Mouse (Mus musculus) midbrain, embryonic 15.5 days (tissue): ENCODE measurements around the gene Dram1. TPM values are rescaled to one million over a fixed set of nuclear protein-coding genes. Genes with fewer than 3 reads are reported as not detected.

Source experiments
- ATAC-seq: fragments of 200-750 bp; cut with Nextera tagmentation; replicated peaks from 2 replicates; pipeline ENCODE4 v1.8.0; 2017; ENCODE audit warnings: moderate TSS enrichment
- H3K27ac ChIP-seq: fragments of 300-500 bp; sonication (generic); 2 replicates; pipeline ENCODE4 v1.5.1; 2015; ENCODE audit warnings: mild to moderate bottlenecking, inconsistent platforms
- H3K27me3 ChIP-seq: fragments of 300-500 bp; sonication (generic); replicated peaks from 2 replicates; pipeline ENCODE4 v1.6.1; 2015; ENCODE audit warnings: inconsistent platforms
- H3K36me3 ChIP-seq: fragments of 300-500 bp; sonication (generic); replicated peaks from 2 replicates; pipeline ENCODE4 v1.6.1; 2015; ENCODE audit warnings: inconsistent platforms
- H3K4me1 ChIP-seq: fragments of 300-500 bp; sonication (generic); 2 replicates; pipeline ENCODE4 v1.6.1; 2015; ENCODE audit warnings: inconsistent platforms
- H3K4me2 ChIP-seq: fragments of 300-500 bp; sonication (generic); 2 replicates; pipeline ENCODE4 v1.6.1; 2015; ENCODE audit warnings: inconsistent platforms, mild to moderate bottlenecking, moderate library complexity
- H3K4me3 ChIP-seq: fragments of 300-500 bp; sonication (generic); 2 replicates; pipeline ENCODE4 v1.5.1; 2015; ENCODE audit warnings: mild to moderate bottlenecking, inconsistent platforms
- H3K9ac ChIP-seq: fragments of 300-500 bp; sonication (generic); 2 replicates; pipeline ENCODE4 v1.6.1; 2015; ENCODE audit warnings: mild to moderate bottlenecking, inconsistent platforms
- H3K9me3 ChIP-seq: fragments of 300-500 bp; sonication (generic); 2 replicates; pipeline ENCODE4 v1.6.1; 2016; ENCODE audit warnings: inconsistent platforms
- WGBS: fragments of 180-500 bp; shearing (Covaris S2); methylation state at CpG from one replicate; pipeline ENCODE4 v1.1.7; 2015; ENCODE audit warnings: mixed read lengths; 5-methylcytosine and 5-hydroxymethylcytosine counted together
- polyA plus RNA-seq: library from polyadenylated mRNA; unstranded; fragments of >200 nt; fragmentation: Nextera tagmentation; extraction: Ambion mirVana; gene quantifications from 2 replicates; pipeline ENCODE4 v1.2.1, GENCODE M21; 2015

Gene Dram1
- polyA plus RNA-seq, 1 experiment from 2014 or later, result 0.46 TPM

GRCm38 (mm10) chr10:88362218-88362617 is 16.7 kb downstream of the Dram1 start:
- Histone ChIP-seq H3K36me3 (no peaks in the 10 kb centered on the region), H3K27me3 (peaks cover 7% of the 10 kb centered on the region; the same call in 1 of the 2 replicates), H3K4me3 (no peak overlapping the region), H3K4me2 (no peak overlapping the region), H3K9ac (no peak overlapping the region), H3K9me3 (no peaks in the 10 kb centered on the region), H3K4me1 (no peaks in the 10 kb centered on the region; the same call in 1 of the 2 replicates), H3K27ac (no peak overlapping the region)
- WGBS, result 83% methylated on average over 1 of the region's 1 CpGs
- ATAC-seq, result no peak

- Histone ChIP-seq H3K36me3 (no peaks in the 10 kb centered on the region), H3K27ac (no peak overlapping the region), H3K27me3 (peaks cover 21% of the 10 kb centered on the region; the same call in 1 of the 2 replicates), H3K4me2 (peak overlapping the region; percentile 88), H3K9ac (peak overlapping the region; percentile 51), H3K9me3 (no peaks in the 10 kb centered on the region), H3K4me1 (peaks cover 5% of the 10 kb centered on the region; the same call in 1 of the 2 replicates), H3K4me3 (peak overlapping the region; percentile 53)
- ATAC-seq, result peak; percentile 77
- WGBS, result 4% methylated on average over 40 of the region's 47 CpGs
These were observed 21.8 kb downstream of the Dram1 start for GRCm38 (mm10) chr10:88356983-88357559.

- Histone ChIP-seq H3K36me3 (no peaks in the 10 kb centered on the region), H3K9me3 (no peaks in the 10 kb centered on the region), H3K4me2 (peak overlapping the region; percentile 88), H3K27me3 (peaks cover 21% of the 10 kb centered on the region; the same call in 1 of the 2 replicates), H3K4me3 (peak overlapping the region; percentile 53), H3K4me1 (peaks cover 5% of the 10 kb centered on the region; the same call in 1 of the 2 replicates), H3K27ac (no peak overlapping the region), H3K9ac (peak overlapping the region; percentile 51)
- WGBS, result 8% methylated on average over 21 of the region's 21 CpGs
- ATAC-seq, result peak; percentile 47
These were observed 22.5 kb downstream of the Dram1 start for GRCm38 (mm10) chr10:88356114-88356982.

- H3K4me3 ChIP-seq, result no peak overlapping the region
- H3K4me2 ChIP-seq, result no peak overlapping the region
- H3K27me3 ChIP-seq, result peaks cover 21% of the 10 kb centered on the region; the same call in 1 of the 2 replicates
- H3K4me1 ChIP-seq, result peaks cover 5% of the 10 kb centered on the region; the same call in 1 of the 2 replicates
- no peak for ATAC-seq
- H3K9me3 ChIP-seq, result no peaks in the 10 kb centered on the region
- 85% methylated on average over 5 of the region's 5 CpGs for WGBS
- H3K9ac ChIP-seq, result no peak overlapping the region
- no peaks in the 10 kb centered on the region for H3K36me3 ChIP-seq
- no peak overlapping the region for H3K27ac ChIP-seq
These were observed 24.3 kb downstream of the Dram1 start for GRCm38 (mm10) chr10:88354599-88354998.

GRCm38 (mm10) chr10:88352549-88352948 is 26.3 kb downstream of the Dram1 start:
- Histone ChIP-seq H3K27me3 (peaks cover 20% of the 10 kb centered on the region; the same call in 1 of the 2 replicates), H3K4me1 (peaks cover 5% of the 10 kb centered on the region; the same call in 1 of the 2 replicates), H3K9ac (no peak overlapping the region), H3K36me3 (no peaks in the 10 kb centered on the region), H3K27ac (no peak overlapping the region), H3K4me2 (no peak overlapping the region), H3K4me3 (no peak overlapping the region), H3K9me3 (no peaks in the 10 kb centered on the region)
- 87% methylated on average over 2 of the region's 2 CpGs for WGBS
- ATAC-seq, result no peak

- ATAC-seq, result no peak
- Histone ChIP-seq H3K4me2 (no peak overlapping the region), H3K9ac (no peak overlapping the region), H3K36me3 (no peaks in the 10 kb centered on the region), H3K27me3 (peaks cover 11% of the 10 kb centered on the region; the same call in 1 of the 2 replicates), H3K4me3 (no peak overlapping the region), H3K4me1 (peaks cover 1% of the 10 kb centered on the region; the same call in 1 of the 2 replicates), H3K9me3 (no peaks in the 10 kb centered on the region), H3K27ac (no peak overlapping the region)
- 53% methylated on average over 5 of the region's 5 CpGs for WGBS
These were observed 27.3 kb downstream of the Dram1 start for GRCm38 (mm10) chr10:88351411-88352103.

- Histone ChIP-seq H3K4me1 (no peaks in the 10 kb centered on the region), H3K9ac (no peak overlapping the region), H3K4me2 (no peak overlapping the region), H3K27me3 (0 out of 2 replicates have a peak, but pooled peaks cover 5% of the 10 kb centered on the region), H3K36me3 (no peaks in the 10 kb centered on the region), H3K9me3 (no peaks in the 10 kb centered on the region), H3K27ac (no peak overlapping the region), H3K4me3 (no peak overlapping the region)
- ATAC-seq, result no peak
- 56% methylated on average over 2 of the region's 2 CpGs for WGBS
These were observed 28.2 kb downstream of the Dram1 start for GRCm38 (mm10) chr10:88350687-88351086.

- H3K4me3 ChIP-seq, result no peak overlapping the region
- no peak overlapping the region for H3K27ac ChIP-seq
- no peaks in the 10 kb centered on the region for H3K36me3 ChIP-seq
- H3K4me2 ChIP-seq, result no peak overlapping the region
- no peak for ATAC-seq
- H3K4me1 ChIP-seq, result no peaks in the 10 kb centered on the region
- 6% methylated on average over 8 of the region's 8 CpGs for WGBS
- 0 out of 2 replicates have a peak, but pooled peaks cover 3% of the 10 kb centered on the region for H3K27me3 ChIP-seq
- no peaks in the 10 kb centered on the region for H3K9me3 ChIP-seq
- no peak overlapping the region for H3K9ac ChIP-seq
These were observed 29.1 kb downstream of the Dram1 start for GRCm38 (mm10) chr10:88349800-88350199.

- ATAC-seq, result no peak
- H3K4me3 ChIP-seq, result no peak overlapping the region
- no peak overlapping the region for H3K4me2 ChIP-seq
- no peaks in the 10 kb centered on the region for H3K4me1 ChIP-seq
- no peak overlapping the region for H3K27ac ChIP-seq
- H3K27me3 ChIP-seq, result 0 out of 2 replicates have a peak, but pooled peaks cover 3% of the 10 kb centered on the region
- no peaks in the 10 kb centered on the region for H3K9me3 ChIP-seq
- H3K36me3 ChIP-seq, result no peaks in the 10 kb centered on the region
- no peak overlapping the region for H3K9ac ChIP-seq
- WGBS, result 80% methylated on average over 12 of the region's 12 CpGs
These were observed 32.2 kb downstream of the Dram1 start for GRCm38 (mm10) chr10:88346454-88347245.

- H3K9me3 ChIP-seq, result no peaks in the 10 kb centered on the region
- no peaks in the 10 kb centered on the region for H3K4me1 ChIP-seq
- no peak overlapping the region for H3K9ac ChIP-seq
- no peak overlapping the region for H3K4me2 ChIP-seq
- H3K27ac ChIP-seq, result no peak overlapping the region
- WGBS, result 60% methylated on average over 11 of the region's 11 CpGs
- H3K4me3 ChIP-seq, result no peak overlapping the region
- no peak for ATAC-seq
- H3K27me3 ChIP-seq, result 0 out of 2 replicates have a peak, but pooled peaks cover 3% of the 10 kb centered on the region
- no peaks in the 10 kb centered on the region for H3K36me3 ChIP-seq
These were observed 32.9 kb downstream of the Dram1 start for GRCm38 (mm10) chr10:88345899-88346401.

GRCm38 (mm10) chr10:88341368-88341767 is 37.5 kb downstream of the Dram1 start:
- H3K27ac ChIP-seq, result no peak overlapping the region
- H3K36me3 ChIP-seq, result no peaks in the 10 kb centered on the region
- 91% methylated on average over 6 of the region's 6 CpGs for WGBS
- no peak overlapping the region for H3K4me2 ChIP-seq
- no peak for ATAC-seq
- H3K9me3 ChIP-seq, result no peaks in the 10 kb centered on the region
- H3K27me3 ChIP-seq, result no peaks in the 10 kb centered on the region
- no peaks in the 10 kb centered on the region for H3K4me1 ChIP-seq
- H3K4me3 ChIP-seq, result no peak overlapping the region
- H3K9ac ChIP-seq, result no peak overlapping the region
